Mouse (Mus musculus) megakaryocyte, embryonic 14.5 days (primary cell): ENCODE data around the gene Ifnz. TPM values are rescaled to one million over a fixed set of nuclear protein-coding genes. Genes with fewer than 3 reads are reported as not detected.
"Not testable (repeated sequence)": the region's sequence is repeated elsewhere in the genome, so short reads cannot be mapped to it uniquely, and the experiment has no call there.

ENCODE experiments used
- H3K27me3 ChIP-seq: replicated peaks from 2 replicates; pipeline ENCODE3; 2012; ENCODE audit warnings: inconsistent platforms
- H3K36me3 ChIP-seq: replicated peaks from 2 replicates; pipeline ENCODE3; 2012; ENCODE audit warnings: low read length, inconsistent platforms, mixed read lengths
- H3K4me1 ChIP-seq: 2 replicates; pipeline ENCODE4 v1.6.1; 2012; ENCODE audit warnings: inconsistent platforms
- H3K4me3 ChIP-seq: replicated peaks from 2 replicates; pipeline ENCODE3; 2012; ENCODE audit warnings: moderate library complexity, mild to moderate bottlenecking, inconsistent platforms
- H3K9me3 ChIP-seq: 2 replicates; pipeline ENCODE4 v1.6.1; 2012; ENCODE audit warnings: inconsistent platforms
- FLI1 ChIP-seq: IDR thresholded peaks from 2 replicates; pipeline ENCODE4 v1.6.1; 2012; ENCODE audit warnings: low read length, inconsistent platforms, mixed read lengths
- GATA1 ChIP-seq: IDR thresholded peaks from 3 replicates; pipeline ENCODE4 v1.6.1; 2012; ENCODE audit warnings: mixed read lengths, low read length, inconsistent platforms, borderline replicate concordance
- polyA plus RNA-seq: library from polyadenylated mRNA; stranded (reverse); fragments of >175 nt; gene quantifications from 2 replicates; pipeline ENCODE4 v1.2.3, GENCODE M21; 2012; ENCODE audit warnings: low replicate concordance; ENCODE audit not compliant: insufficient read depth

Ifnz gene
- not detected in 2 replicates for polyA plus RNA-seq

DNA sequence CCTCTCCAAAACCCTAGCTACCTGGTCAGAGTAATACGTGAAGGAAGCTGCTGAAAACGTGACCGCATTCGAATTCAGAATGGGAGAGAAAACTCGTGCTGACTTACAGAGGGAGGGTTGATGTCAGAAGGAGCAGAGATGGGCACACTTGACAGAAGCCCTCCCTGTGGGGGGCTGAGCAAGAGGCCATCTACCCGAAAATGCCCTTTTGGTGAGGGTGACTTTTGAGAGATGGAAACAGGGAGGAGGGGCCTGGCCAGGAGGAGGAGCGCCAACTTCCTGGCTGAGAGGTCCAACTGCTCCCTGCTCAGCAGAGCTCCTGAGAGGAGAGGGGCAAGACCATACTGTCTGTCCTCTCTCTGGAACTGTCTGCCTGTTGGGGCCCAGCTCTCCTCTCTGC is at the start of gene Ifnz:
Gene Ifnz (plus strand): TSS at position 301 of the 400 bp plus-strand sequence.
- H3K4me3 ChIP-seq, H3K9me3 ChIP-seq, H3K27me3 ChIP-seq, H3K4me1 ChIP-seq, H3K36me3 ChIP-seq: not testable (repeated sequence)

DNA sequence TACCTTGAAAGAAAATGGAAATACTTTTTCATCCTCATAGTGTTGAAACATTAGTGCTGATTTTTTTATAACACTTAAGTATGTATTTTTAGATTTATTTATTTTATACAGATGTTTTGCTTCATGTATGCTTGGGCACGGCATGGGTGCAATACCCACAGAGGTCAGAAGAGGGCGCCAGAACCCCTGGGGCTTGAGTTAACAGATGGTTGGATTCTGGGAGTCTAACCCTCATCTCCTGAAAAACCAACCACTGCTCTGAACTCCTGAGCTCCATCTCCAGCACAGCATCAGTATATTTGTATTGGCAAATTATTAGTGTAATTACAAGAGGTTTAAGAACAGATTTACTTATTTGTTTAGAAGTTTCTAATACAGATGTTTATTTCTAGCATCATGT is 43.5 kb upstream of the Ifnz start:
- H3K27me3 ChIP-seq, result peaks cover 6% of the 10 kb centered on the region
- H3K36me3 ChIP-seq, result no peaks in the 10 kb centered on the region
- H3K4me1 ChIP-seq, result peaks cover 16% of the 10 kb centered on the region
- no peaks in the 10 kb centered on the region for H3K9me3 ChIP-seq
- H3K4me3 ChIP-seq, result no peak overlapping the region
- no peak for TF ChIP-seq GATA1
- no peak for TF ChIP-seq FLI1

DNA sequence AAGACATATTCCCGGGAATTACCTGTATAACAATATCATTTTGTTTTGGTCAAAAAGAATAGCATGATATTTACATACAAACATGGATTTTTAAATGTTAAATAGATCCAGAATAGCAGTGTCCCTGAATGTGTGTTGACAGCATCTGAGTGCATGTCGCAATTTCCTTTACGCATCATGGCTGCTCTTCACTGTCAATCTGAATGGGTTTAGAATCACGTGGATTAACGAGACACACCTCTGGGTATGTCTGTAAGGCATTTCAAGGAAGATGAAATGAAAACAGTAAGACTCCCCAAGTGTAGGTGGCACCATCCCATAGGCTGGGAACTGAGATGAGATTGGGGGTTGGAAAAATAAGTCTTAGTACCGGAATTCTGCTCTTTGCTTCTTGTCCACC is 42.9 kb upstream of the Ifnz start:
- peaks cover 16% of the 10 kb centered on the region for H3K4me1 ChIP-seq
- TF ChIP-seq GATA1, result no peak
- TF ChIP-seq FLI1, result no peak
- H3K36me3 ChIP-seq, result no peaks in the 10 kb centered on the region
- H3K27me3 ChIP-seq, result peaks cover 6% of the 10 kb centered on the region
- no peaks in the 10 kb centered on the region for H3K9me3 ChIP-seq
- H3K4me3 ChIP-seq, result no peak overlapping the region

DNA sequence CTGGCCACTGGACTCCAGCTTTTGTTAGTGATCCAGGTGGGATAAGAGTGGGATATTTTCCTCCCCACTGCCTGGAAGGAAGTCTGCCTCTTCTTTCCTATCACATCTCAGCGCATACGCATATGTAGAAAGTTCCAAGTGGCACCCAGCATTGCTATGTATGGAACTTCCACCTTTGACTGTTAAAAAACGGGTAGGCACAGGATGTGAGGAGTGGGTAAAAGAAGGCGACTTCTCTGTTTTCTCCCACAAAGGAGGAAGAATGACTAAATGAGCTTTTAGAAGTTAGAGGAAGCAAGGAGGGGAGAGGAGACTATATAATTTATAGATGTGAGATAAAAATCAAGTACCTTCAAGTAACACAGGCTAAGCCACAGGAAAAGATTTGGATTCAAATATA is 40.5 kb upstream of the Ifnz start:
- Histone ChIP-seq H3K4me3 (no peak overlapping the region), H3K27me3 (peaks cover under 1% of the 10 kb centered on the region), H3K9me3 (no peaks in the 10 kb centered on the region), H3K4me1 (peaks cover 19% of the 10 kb centered on the region), H3K36me3 (no peaks in the 10 kb centered on the region)
- TF ChIP-seq GATA1 (no peak), FLI1 (no peak)

DNA sequence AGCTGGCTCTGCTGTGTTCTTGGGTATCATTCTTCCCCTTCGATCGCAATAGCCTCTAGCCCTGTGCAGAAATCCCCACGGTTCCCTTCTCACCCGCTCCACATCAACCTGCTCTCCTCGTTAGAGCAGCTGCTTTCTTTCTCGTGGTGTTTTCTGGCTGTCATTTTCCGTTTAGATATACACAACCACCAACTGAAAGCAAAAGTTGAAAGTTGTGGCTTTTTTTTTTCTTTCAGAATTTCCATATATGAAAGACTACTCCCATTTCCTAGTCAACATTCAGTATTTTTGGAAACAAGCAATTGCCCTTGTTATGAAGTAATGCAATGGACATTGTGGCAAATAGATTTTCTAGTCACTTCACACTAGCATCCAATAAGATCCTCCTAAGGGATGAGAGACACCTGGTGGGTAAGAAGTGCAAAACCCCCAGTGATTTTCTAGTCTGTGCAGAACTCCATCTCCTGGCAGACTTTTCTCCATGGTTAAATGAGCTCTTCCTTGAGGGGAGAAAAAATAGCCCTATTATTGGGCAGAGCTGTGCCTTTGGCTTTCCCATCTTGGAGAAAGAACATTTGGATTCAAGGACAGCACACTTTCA is 39.1 kb upstream of the Ifnz start:
- Histone ChIP-seq H3K36me3 (no peaks in the 10 kb centered on the region), H3K9me3 (no peaks in the 10 kb centered on the region), H3K4me1 (peaks cover 19% of the 10 kb centered on the region), H3K4me3 (peak overlapping the region; percentile 12), H3K27me3 (peaks cover 2% of the 10 kb centered on the region)
- TF ChIP-seq FLI1, result no peak
- no peak for TF ChIP-seq GATA1

DNA sequence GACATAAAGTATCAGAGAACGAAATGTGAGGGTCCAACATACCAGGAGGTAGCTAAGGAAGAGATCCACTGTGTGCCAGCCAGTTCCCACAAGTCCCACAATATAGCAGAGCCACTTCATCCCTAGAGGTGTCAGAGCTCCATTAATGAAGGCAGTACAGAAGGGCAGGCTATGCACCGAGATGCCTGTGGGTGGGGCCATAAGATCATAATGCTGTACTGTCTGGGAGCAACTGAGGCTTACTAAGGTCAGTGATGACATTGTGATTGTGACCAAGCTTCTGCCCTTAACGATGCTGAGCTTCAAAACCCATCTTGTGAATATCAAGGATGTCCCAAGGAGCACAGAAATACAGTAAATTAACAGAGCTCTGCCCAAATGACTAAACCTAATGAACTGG is 37.7 kb upstream of the Ifnz start:
- TF ChIP-seq FLI1 (no peak), GATA1 (no peak)
- H3K4me1 ChIP-seq, result peaks cover 16% of the 10 kb centered on the region
- H3K36me3 ChIP-seq, result no peaks in the 10 kb centered on the region
- H3K4me3 ChIP-seq, result no peak overlapping the region
- peaks cover 5% of the 10 kb centered on the region for H3K27me3 ChIP-seq
- no peaks in the 10 kb centered on the region for H3K9me3 ChIP-seq

DNA sequence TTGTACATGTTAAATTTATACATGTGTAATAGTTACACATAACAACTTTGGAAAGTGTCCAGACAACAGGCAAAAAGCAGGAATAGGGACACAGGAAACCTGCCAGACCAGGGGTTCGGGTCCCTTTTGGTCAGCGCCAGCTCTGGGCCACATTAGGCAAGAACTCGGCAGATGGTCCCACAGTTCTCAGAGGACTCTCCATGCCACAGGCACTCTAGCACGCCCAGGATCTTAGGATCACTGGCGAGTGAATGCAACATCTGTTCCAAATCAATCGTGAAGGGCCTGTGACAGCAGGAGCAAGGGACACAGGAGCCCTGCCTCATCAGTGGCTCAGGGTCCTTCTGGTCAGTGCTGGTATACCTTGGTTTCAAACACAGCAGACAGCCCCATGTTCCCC is 32.0 kb upstream of the Ifnz start:
- no peaks in the 10 kb centered on the region for H3K36me3 ChIP-seq
- no peaks in the 10 kb centered on the region for H3K4me1 ChIP-seq
- no peak overlapping the region for H3K4me3 ChIP-seq
- H3K27me3 ChIP-seq, result peaks cover 5% of the 10 kb centered on the region
- TF ChIP-seq FLI1, result no peak
- no peak for TF ChIP-seq GATA1
- H3K9me3 ChIP-seq, result no peaks in the 10 kb centered on the region

DNA sequence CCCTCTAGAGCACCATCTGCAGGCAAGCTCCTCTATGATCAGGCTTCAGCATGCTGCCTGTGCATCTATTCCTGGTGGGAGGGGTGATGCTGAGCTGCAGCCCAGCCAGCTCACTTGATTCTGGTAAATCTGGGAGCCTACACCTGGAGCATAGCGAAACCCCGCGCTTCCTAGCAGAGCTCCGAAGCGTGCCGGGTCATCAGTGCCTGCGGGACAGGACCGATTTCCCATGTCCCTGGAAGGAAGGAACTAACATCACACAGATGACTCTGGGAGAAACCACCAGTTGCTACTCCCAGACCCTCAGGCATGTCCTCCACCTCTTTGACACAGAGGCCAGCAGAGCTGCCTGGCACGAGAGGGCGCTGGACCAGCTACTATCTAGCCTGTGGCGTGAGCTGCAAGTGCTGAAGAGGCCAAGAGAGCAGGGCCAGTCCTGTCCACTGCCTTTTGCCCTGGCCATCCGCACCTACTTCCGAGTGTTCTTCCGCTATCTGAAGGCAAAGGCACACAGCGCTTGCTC is 27.1 kb upstream of the Ifnz start, which contains the start of gene Gm13271:
Gene Gm13271 (plus strand): TSS at position 51 of the 523 bp plus-strand sequence.
- H3K36me3 ChIP-seq, H3K4me3 ChIP-seq, H3K4me1 ChIP-seq, H3K27me3 ChIP-seq, H3K9me3 ChIP-seq: not testable (repeated sequence)

DNA sequence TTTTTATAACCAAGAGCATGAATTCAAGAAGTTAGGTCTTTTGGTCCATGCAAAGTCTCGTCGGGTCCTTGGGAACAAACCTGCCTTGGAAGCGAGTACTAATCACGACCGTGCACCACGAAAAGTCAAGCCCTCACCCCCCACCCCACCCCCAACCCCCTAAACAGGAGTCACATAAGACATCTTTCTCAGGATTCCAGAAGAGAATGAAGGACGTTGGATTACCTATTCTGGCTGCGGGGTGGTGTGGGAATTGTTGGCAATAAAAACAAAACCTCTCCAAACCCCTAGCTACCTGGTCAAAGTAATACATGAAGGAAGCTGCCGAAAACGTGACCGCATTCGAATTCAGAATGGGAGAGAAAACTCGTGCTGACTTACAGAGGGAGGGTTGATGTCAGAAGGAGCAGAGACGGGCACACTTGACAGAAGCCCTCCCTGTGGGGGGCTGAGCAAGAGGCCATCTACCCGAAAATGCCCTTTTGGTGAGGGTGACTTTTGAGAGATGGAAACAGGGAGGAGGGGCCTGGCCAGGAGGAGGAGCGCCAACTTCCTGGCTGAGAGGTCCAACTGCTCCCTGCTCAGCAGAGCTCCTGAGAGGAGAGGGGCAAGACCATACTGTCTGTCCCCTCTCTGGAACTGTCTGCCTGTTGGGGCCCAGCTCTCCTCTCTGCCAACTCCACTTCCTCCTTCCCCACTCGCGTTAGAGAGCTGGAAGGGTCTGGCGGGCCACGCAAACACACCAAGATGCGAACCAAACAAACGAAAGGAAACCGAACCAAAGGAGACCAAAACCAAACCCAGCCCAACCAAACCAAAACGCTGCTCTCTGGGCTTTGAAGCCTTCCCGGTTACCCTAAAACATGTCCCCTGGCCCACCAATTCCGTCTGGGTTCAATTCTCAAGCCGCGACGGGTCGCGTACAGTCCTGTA is 25.1 kb upstream of the Ifnz start:
- H3K4me1 ChIP-seq, H3K4me3 ChIP-seq, H3K27me3 ChIP-seq, H3K9me3 ChIP-seq, H3K36me3 ChIP-seq: not testable (repeated sequence)

DNA sequence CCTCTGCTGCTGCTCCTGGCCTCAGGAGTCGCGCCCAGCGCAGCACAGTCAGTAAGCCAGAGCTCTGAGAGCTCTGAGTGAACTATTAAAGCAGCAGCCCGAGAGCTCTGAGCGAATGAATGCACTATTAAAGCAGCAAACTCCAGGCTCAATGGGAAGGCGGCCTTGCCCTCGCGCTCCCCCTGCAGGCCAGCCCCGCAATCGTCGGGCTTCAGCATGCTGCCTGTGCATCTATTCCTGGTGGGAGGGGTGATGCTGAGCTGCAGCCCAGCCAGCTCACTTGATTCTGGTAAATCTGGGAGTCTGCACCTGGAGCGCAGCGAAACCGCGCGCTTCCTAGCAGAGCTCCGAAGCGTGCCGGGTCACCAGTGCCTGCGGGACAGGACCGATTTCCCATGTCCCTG is 24.3 kb upstream of the Ifnz start:
- not testable (repeated sequence) for H3K4me3 ChIP-seq, H3K27me3 ChIP-seq, H3K36me3 ChIP-seq, H3K9me3 ChIP-seq, H3K4me1 ChIP-seq

DNA sequence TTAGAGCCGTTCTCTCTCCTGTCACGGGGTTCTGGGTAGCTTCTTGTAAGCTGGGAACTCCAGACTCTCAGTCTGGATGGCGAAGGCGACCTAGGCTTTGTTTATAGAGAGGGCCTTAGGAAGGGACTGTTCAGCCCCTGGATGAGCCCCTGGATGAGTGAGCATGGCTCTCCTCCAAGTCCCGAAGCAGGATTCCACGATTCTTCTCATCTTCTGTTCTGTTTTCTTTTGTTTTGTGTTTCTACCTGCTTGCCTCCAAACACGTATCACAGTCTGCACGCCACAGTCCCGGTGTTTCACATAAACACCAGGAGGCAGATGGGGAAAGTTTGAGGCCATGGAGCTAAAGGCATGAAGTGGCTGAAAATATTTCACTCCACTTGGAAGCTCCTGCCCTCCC is 23.2 kb upstream of the Ifnz start:
- H3K36me3 ChIP-seq, H3K4me1 ChIP-seq, H3K9me3 ChIP-seq, H3K4me3 ChIP-seq, H3K27me3 ChIP-seq: not testable (repeated sequence)

DNA sequence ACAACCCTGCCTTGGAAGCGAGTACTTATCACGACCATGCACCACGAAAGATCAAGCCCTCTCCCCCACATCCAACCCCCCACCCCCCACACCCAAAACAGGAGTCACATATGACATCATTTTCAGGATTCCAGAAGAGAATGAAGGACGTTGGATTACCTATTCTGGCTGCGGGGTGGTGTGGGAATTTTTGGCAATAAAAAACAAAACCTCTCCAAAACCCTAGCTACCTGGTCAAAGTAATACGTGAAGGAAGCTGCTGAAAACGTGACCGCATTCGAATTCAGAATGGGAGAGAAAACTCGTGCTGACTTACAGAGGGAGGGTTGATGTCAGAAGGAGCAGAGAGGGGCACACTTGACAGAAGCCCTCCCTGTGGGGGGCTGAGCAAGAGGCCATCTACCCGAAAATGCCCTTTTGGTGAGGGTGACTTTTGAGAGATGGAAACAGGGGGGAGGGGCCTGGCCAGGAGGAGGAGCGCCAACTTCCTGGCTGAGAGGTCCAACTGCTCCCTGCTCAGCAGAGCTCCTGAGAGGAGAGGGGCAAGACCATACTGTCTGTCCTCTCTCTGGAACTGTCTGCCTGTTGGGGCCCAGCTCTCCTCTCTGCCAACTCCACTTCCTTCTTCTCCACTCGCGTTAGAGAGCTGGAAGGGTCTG is 22.2 kb upstream of the Ifnz start, which contains the start of gene Gm13283:
Gene Gm13283 (plus strand): TSS at position 510 of the 659 bp plus-strand sequence.
- not testable (repeated sequence) for H3K4me3 ChIP-seq, H3K4me1 ChIP-seq, H3K9me3 ChIP-seq, H3K36me3 ChIP-seq, H3K27me3 ChIP-seq

DNA sequence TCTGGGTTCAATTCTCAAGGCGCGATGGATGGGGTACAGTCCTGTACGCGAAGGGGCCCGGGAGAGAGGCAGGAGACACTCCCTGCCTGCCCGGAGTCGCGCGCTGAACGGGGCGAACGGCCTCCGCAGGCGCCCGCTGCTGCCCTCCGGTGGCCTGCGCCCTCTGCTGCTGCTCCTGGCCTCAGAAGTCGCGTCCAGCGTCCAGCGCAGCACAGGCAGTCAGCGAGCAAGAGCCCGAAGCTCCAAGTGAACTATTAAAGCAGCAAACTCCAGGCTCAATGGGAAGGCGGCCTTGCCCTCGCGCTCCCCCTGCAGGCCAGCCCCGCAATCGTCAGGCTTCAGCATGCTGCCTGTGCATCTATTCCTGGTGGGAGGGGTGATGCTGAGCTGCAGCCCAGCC is 21.5 kb upstream of the Ifnz start:
- not testable (repeated sequence) for H3K27me3 ChIP-seq, H3K9me3 ChIP-seq, H3K36me3 ChIP-seq, H3K4me1 ChIP-seq, H3K4me3 ChIP-seq

DNA sequence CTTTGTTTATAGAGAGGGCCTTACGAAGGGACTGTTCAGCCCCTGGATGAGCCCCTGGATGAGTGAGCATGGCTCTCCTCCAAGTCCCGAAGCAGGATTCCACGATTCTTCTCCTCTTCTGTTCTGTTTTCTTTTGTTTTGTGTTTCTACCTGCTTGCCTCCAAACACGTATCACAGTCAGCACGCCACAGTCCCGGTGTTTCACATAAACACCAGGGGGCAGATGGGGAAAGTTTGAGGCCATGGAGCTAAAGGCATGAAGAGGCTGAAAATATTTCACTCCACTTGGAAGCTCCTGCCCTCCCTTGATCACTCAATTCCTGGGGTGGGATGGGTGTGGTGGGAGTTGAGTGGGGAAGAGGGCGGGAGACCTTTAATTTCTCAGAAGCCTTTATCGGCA is 20.2 kb upstream of the Ifnz start:
- H3K27me3 ChIP-seq, H3K36me3 ChIP-seq, H3K4me1 ChIP-seq, H3K4me3 ChIP-seq, H3K9me3 ChIP-seq: not testable (repeated sequence)

DNA sequence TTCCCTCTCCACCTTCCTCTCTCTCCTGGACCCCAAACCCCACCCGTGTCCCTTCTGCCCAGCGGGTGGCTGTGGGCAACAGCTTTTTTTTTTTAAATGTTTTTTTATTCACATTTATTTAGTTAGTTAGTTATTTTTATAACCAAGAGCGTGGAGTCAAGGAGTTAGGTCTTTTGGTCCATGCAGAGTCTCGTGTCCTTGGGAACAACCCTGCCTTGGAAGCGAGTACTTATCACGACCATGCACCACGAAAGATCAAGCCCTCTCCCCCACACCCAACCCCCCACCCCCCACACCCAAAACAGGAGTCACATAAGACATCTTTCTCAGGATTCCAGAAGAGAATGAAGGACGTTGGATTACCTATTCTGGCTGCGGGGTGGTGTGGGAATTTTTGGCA is 19.6 kb upstream of the Ifnz start:
- not testable (repeated sequence) for H3K36me3 ChIP-seq, H3K4me3 ChIP-seq, H3K9me3 ChIP-seq, H3K27me3 ChIP-seq, H3K4me1 ChIP-seq
